Mouse (Mus musculus) intestine, postnatal 0 days (tissue): ENCODE data around the gene Mpp6. TPM values are rescaled to one million over a fixed set of nuclear protein-coding genes. Genes with fewer than 3 reads are reported as not detected.
A peak's percentile ranks its signal among the peaks of the same experiment; 100 is the strongest.

Source experiments
- ATAC-seq: fragments of 200-750 bp; cut with Nextera tagmentation; 2 replicates; pipeline ENCODE4 v1.8.0; 2017; ENCODE audit warnings: mild to moderate bottlenecking, moderate TSS enrichment, moderate library complexity
- H3K27ac ChIP-seq: fragments of 300-500 bp; sonication (generic); 2 replicates; pipeline ENCODE4 v1.5.1; 2014; ENCODE audit warnings: mild to moderate bottlenecking, low read depth, low read length, moderate library complexity
- H3K27me3 ChIP-seq: fragments of 300-500 bp; sonication (generic); replicated peaks from 2 replicates; pipeline ENCODE4 v1.6.1; 2014; ENCODE audit warnings: low read length, mixed read lengths; ENCODE audit not compliant: control insufficient read depth, insufficient read depth
- H3K36me3 ChIP-seq: fragments of 300-500 bp; sonication (generic); 2 replicates; pipeline ENCODE4 v1.6.1; 2014; ENCODE audit warnings: mild to moderate bottlenecking, moderate library complexity; ENCODE audit not compliant: control insufficient read depth, insufficient read depth
- H3K4me1 ChIP-seq: fragments of 300-500 bp; sonication (generic); replicated peaks from 2 replicates; pipeline ENCODE4 v1.6.1; 2014; ENCODE audit warnings: antibody characterized with exemption, low read length, mixed read lengths; ENCODE audit not compliant: control insufficient read depth, insufficient read depth
- H3K4me2 ChIP-seq: fragments of 300-500 bp; sonication (generic); replicated peaks from 2 replicates; pipeline ENCODE4 v1.6.1; 2014; ENCODE audit warnings: low read depth, mild to moderate bottlenecking, moderate library complexity
- H3K4me3 ChIP-seq: fragments of 300-500 bp; sonication (generic); 2 replicates; pipeline ENCODE4 v1.5.1; 2014; ENCODE audit warnings: low read depth, low read length
- H3K9ac ChIP-seq: fragments of 300-500 bp; sonication (generic); 2 replicates; pipeline ENCODE4 v1.6.1; 2014; ENCODE audit warnings: mild to moderate bottlenecking, low read depth, low read length
- H3K9me3 ChIP-seq: fragments of 300-500 bp; sonication (generic); 2 replicates; pipeline ENCODE4 v1.6.1; 2016; ENCODE audit warnings: mixed run types; ENCODE audit not compliant: control insufficient read depth
- CTCF ChIP-seq: sonication (generic); IDR thresholded peaks from 2 replicates; pipeline ENCODE4 v1.5.1; 2016; ENCODE audit warnings: low read depth, mild to moderate bottlenecking, control low read depth, antibody characterized with exemption, moderate library complexity
- WGBS: fragments of 180-500 bp; shearing (Covaris S2); extraction: QIAGEN DNeasy Blood & Tissue Kit; methylation state at CpG from one replicate; pipeline ENCODE4 v1.1.7; 2014; 5-methylcytosine and 5-hydroxymethylcytosine counted together
- polyA plus RNA-seq: library from polyadenylated mRNA; unstranded; fragments of >200 nt; fragmentation: Nextera tagmentation; extraction: Ambion mirVana; gene quantifications from 2 replicates; pipeline ENCODE4 v1.2.1, GENCODE M21; 2015

Mpp6 gene
- polyA plus RNA-seq, 1 experiment from 2014 or later = 32.1 TPM

- ATAC-seq = no peak
- H3K4me1 ChIP-seq = no peaks in the 10 kb centered on the region
- H3K27ac ChIP-seq = no peak overlapping the region
- H3K4me3 ChIP-seq = no peak overlapping the region
- H3K27me3 ChIP-seq = no peaks in the 10 kb centered on the region
- no peak overlapping the region for H3K4me2 ChIP-seq
- 90% methylated on average over 6 of the region's 6 CpGs for WGBS
- no peaks in the 10 kb centered on the region for H3K9me3 ChIP-seq
- TF ChIP-seq CTCF = no peak
- no peaks in the 10 kb centered on the region for H3K36me3 ChIP-seq
- H3K9ac ChIP-seq = no peak overlapping the region
These were observed 49.8 kb downstream of the Mpp6 start for GRCm38 (mm10) chr6:50159842-50160241.

GRCm38 (mm10) chr6:50163013-50163412, 53.0 kb downstream of the Mpp6 start:
- no peak for ATAC-seq
- no peaks in the 10 kb centered on the region for H3K27me3 ChIP-seq
- no peaks in the 10 kb centered on the region for H3K9me3 ChIP-seq
- H3K9ac ChIP-seq = no peak overlapping the region
- no peak overlapping the region for H3K27ac ChIP-seq
- H3K4me3 ChIP-seq = no peak overlapping the region
- H3K4me2 ChIP-seq = no peak overlapping the region
- no peaks in the 10 kb centered on the region for H3K36me3 ChIP-seq
- no peak for TF ChIP-seq CTCF
- H3K4me1 ChIP-seq = no peaks in the 10 kb centered on the region
- 84% methylated on average over 3 of the region's 3 CpGs for WGBS

GRCm38 (mm10) chr6:50168821-50169220, 58.8 kb downstream of the Mpp6 start:
- no peak for TF ChIP-seq CTCF
- no peaks in the 10 kb centered on the region for H3K4me1 ChIP-seq
- no peak overlapping the region for H3K9ac ChIP-seq
- H3K4me3 ChIP-seq = no peak overlapping the region
- no peaks in the 10 kb centered on the region for H3K9me3 ChIP-seq
- H3K4me2 ChIP-seq = no peak overlapping the region
- H3K27me3 ChIP-seq = no peaks in the 10 kb centered on the region
- WGBS = 95% methylated on average over 4 of the region's 4 CpGs
- ATAC-seq = no peak
- H3K27ac ChIP-seq = no peak overlapping the region
- H3K36me3 ChIP-seq = no peaks in the 10 kb centered on the region

- Histone ChIP-seq H3K27ac (no peak overlapping the region), H3K9ac (no peak overlapping the region), H3K27me3 (no peaks in the 10 kb centered on the region), H3K4me2 (no peak overlapping the region), H3K9me3 (no peaks in the 10 kb centered on the region), H3K36me3 (no peaks in the 10 kb centered on the region), H3K4me1 (no peaks in the 10 kb centered on the region), H3K4me3 (no peak overlapping the region)
- TF ChIP-seq CTCF = no peak
- ATAC-seq = no peak
These were observed 59.7 kb downstream of the Mpp6 start for GRCm38 (mm10) chr6:50169771-50170170.

- ATAC-seq = no peak
- Histone ChIP-seq H3K4me2 (no peak overlapping the region), H3K27ac (no peak overlapping the region), H3K9me3 (no peaks in the 10 kb centered on the region), H3K27me3 (no peaks in the 10 kb centered on the region), H3K4me3 (no peak overlapping the region), H3K36me3 (no peaks in the 10 kb centered on the region), H3K4me1 (no peaks in the 10 kb centered on the region), H3K9ac (no peak overlapping the region)
- no peak for TF ChIP-seq CTCF
- 68% methylated on average over 1 of the region's 1 CpGs for WGBS
These were observed 65.7 kb downstream of the Mpp6 start for GRCm38 (mm10) chr6:50175736-50176135.

- Histone ChIP-seq H3K4me2 (no peak overlapping the region), H3K36me3 (peaks cover 6% of the 10 kb centered on the region; the same call in 1 of the 2 replicates), H3K27me3 (no peaks in the 10 kb centered on the region), H3K4me3 (no peak overlapping the region), H3K4me1 (no peaks in the 10 kb centered on the region), H3K9ac (no peak overlapping the region), H3K9me3 (no peaks in the 10 kb centered on the region), H3K27ac (no peak overlapping the region)
- 68% methylated on average over 4 of the region's 4 CpGs for WGBS
- no peak for ATAC-seq
- peak; percentile 66 for TF ChIP-seq CTCF
These were observed 70.1 kb downstream of the Mpp6 start for GRCm38 (mm10) chr6:50180189-50180588.

GRCm38 (mm10) chr6:50187955-50188354, 77.9 kb downstream of the Mpp6 start:
- WGBS = 51% methylated on average over 4 of the region's 4 CpGs
- no peak overlapping the region for H3K4me3 ChIP-seq
- ATAC-seq = no peak
- no peaks in the 10 kb centered on the region for H3K27me3 ChIP-seq
- H3K4me1 ChIP-seq = no peaks in the 10 kb centered on the region
- no peak overlapping the region for H3K9ac ChIP-seq
- H3K9me3 ChIP-seq = no peaks in the 10 kb centered on the region
- no peak overlapping the region for H3K27ac ChIP-seq
- TF ChIP-seq CTCF = no peak
- peaks cover 7% of the 10 kb centered on the region; the same call in 1 of the 2 replicates for H3K36me3 ChIP-seq
- H3K4me2 ChIP-seq = no peak overlapping the region
